Mouse (Mus musculus) midbrain, postnatal 0 days (tissue): ENCODE results near the gene Tspan12. TPM values are rescaled to one million over a fixed set of nuclear protein-coding genes. Genes with fewer than 3 reads are reported as not detected.
"Not testable (repeated sequence)": the region's sequence is repeated elsewhere in the genome, so short reads cannot be mapped to it uniquely, and the experiment has no call there.

ENCODE experiments used
- ATAC-seq: fragments of 200-750 bp; cut with Nextera tagmentation; 2 replicates; pipeline ENCODE4 v1.8.0; 2017; ENCODE audit warnings: moderate number of reproducible peaks, mild to moderate bottlenecking, moderate TSS enrichment, moderate library complexity; ENCODE audit not compliant: low FRiP score
- DNase-seq: peaks from one replicate; pipeline ENCODE4 v3.0.0-alpha.2; 2015; ENCODE audit warnings: low spot score
- H3K27ac ChIP-seq: fragments of 300-500 bp; sonication (generic); 2 replicates; pipeline ENCODE4 v1.5.1; 2014; ENCODE audit warnings: low read depth, mild to moderate bottlenecking, low read length, mixed read lengths
- H3K27me3 ChIP-seq: fragments of 300-500 bp; sonication (generic); 2 replicates; pipeline ENCODE4 v1.6.1; 2014; ENCODE audit warnings: low read length, control low read depth, mixed read lengths; ENCODE audit not compliant: insufficient read depth
- H3K36me3 ChIP-seq: fragments of 300-500 bp; sonication (generic); 2 replicates; pipeline ENCODE4 v1.6.1; 2014; ENCODE audit warnings: low read length, control low read depth, mixed read lengths; ENCODE audit not compliant: insufficient read depth
- H3K4me1 ChIP-seq: fragments of 300-500 bp; sonication (generic); 2 replicates; pipeline ENCODE4 v1.6.1; 2014; ENCODE audit warnings: mild to moderate bottlenecking, control low read depth, antibody characterized with exemption, low read length, mixed read lengths; ENCODE audit not compliant: insufficient read depth
- H3K4me2 ChIP-seq: fragments of 300-500 bp; sonication (generic); 2 replicates; pipeline ENCODE4 v1.6.1; 2014; ENCODE audit warnings: low read depth, mild to moderate bottlenecking, low read length, mixed read lengths; ENCODE audit not compliant: poor library complexity, severe bottlenecking
- H3K4me3 ChIP-seq: fragments of 300-500 bp; sonication (generic); 2 replicates; pipeline ENCODE4 v1.5.1; 2014; ENCODE audit warnings: low read depth, mild to moderate bottlenecking, low read length, moderate library complexity
- H3K9ac ChIP-seq: fragments of 300-500 bp; sonication (generic); replicated peaks from 2 replicates; pipeline ENCODE4 v1.6.1; 2014; ENCODE audit warnings: mild to moderate bottlenecking, low read length, moderate library complexity, mixed read lengths; ENCODE audit not compliant: poor library complexity, severe bottlenecking
- H3K9me3 ChIP-seq: fragments of 300-500 bp; sonication (generic); 2 replicates; pipeline ENCODE4 v1.6.1; 2016; ENCODE audit warnings: low read length, control low read depth
- CTCF ChIP-seq: IDR thresholded peaks from 2 replicates; pipeline ENCODE4 v1.5.1; 2016; ENCODE audit warnings: antibody characterized with exemption, mild to moderate bottlenecking
- WGBS: fragments of 180-500 bp; shearing (Covaris S2); extraction: QIAGEN DNeasy Blood & Tissue Kit; methylation state at CpG from one replicate; pipeline ENCODE4 v1.1.7; 2014; 5-methylcytosine and 5-hydroxymethylcytosine counted together
- polyA plus RNA-seq: library from polyadenylated mRNA; unstranded; fragments of >200 nt; fragmentation: Nextera tagmentation; extraction: Ambion mirVana; gene quantifications from 2 replicates; pipeline ENCODE4 v1.2.1, GENCODE M21; 2015
- total RNA-seq: library from RNA; depleted of rRNA; stranded (reverse); fragments of >200 nt; gene quantifications from 2 replicates; pipeline ENCODE4 v1.2.3, GENCODE M21; 2014

Tspan12 gene
- total and polyA plus RNA-seq, 2 experiments from 2014 or later, result 22.5 to 50.0 TPM

GRCm38 (mm10) chr6:21795072-21795407 lies 57.3 kb downstream of the Tspan12 start:
- peak; percentile 84 for TF ChIP-seq CTCF
- 5% methylated on average over 7 of the region's 7 CpGs for WGBS
- ATAC-seq, result no peak

GRCm38 (mm10) chr6:21794337-21795071 lies 57.8 kb downstream of the Tspan12 start:
- ATAC-seq, result no peak
- no peaks in the 10 kb centered on the region for H3K9me3 ChIP-seq
- no peak for TF ChIP-seq CTCF
- H3K36me3 ChIP-seq, result no peaks in the 10 kb centered on the region
- no peak overlapping the region for H3K9ac ChIP-seq
- no peak overlapping the region for H3K4me3 ChIP-seq
- DNase-seq, result no peak
- H3K27ac ChIP-seq, result no peak overlapping the region
- 83% methylated on average over 11 of the region's 11 CpGs for WGBS
- no peaks in the 10 kb centered on the region for H3K27me3 ChIP-seq
- H3K4me2 ChIP-seq, result no peak overlapping the region
- no peaks in the 10 kb centered on the region for H3K4me1 ChIP-seq

More at GRCm38 (mm10) chr6:21795072-21795407, 57.3 kb downstream of the Tspan12 start:
- H3K4me1 ChIP-seq, result no peaks in the 10 kb centered on the region
- H3K4me3 ChIP-seq, result no peak overlapping the region
- H3K27ac ChIP-seq, result no peak overlapping the region
- DNase-seq, result peak; percentile 72
- H3K9me3 ChIP-seq, result no peaks in the 10 kb centered on the region
- no peaks in the 10 kb centered on the region for H3K27me3 ChIP-seq
- H3K9ac ChIP-seq, result no peak overlapping the region
- H3K4me2 ChIP-seq, result no peak overlapping the region
- no peaks in the 10 kb centered on the region for H3K36me3 ChIP-seq

- Histone ChIP-seq H3K27ac (no peak overlapping the region), H3K4me2 (no peak overlapping the region), H3K36me3 (no peaks in the 10 kb centered on the region), H3K9ac (no peak overlapping the region), H3K9me3 (no peaks in the 10 kb centered on the region), H3K27me3 (no peaks in the 10 kb centered on the region), H3K4me3 (no peak overlapping the region), H3K4me1 (no peaks in the 10 kb centered on the region)
- 82% methylated on average over 7 of the region's 7 CpGs for WGBS
- DNase-seq, result no peak
- TF ChIP-seq CTCF, result no peak
- ATAC-seq, result no peak
Measured at GRCm38 (mm10) chr6:21791307-21791706, 61.0 kb downstream of the Tspan12 start.

GRCm38 (mm10) chr6:21790550-21791086 lies 61.7 kb downstream of the Tspan12 start:
- DNase-seq (no peak), ATAC-seq (no peak)
- H3K9ac ChIP-seq, result no peak overlapping the region
- no peaks in the 10 kb centered on the region for H3K36me3 ChIP-seq
- no peaks in the 10 kb centered on the region for H3K4me1 ChIP-seq
- WGBS, result 81% methylated on average over 4 of the region's 4 CpGs
- H3K9me3 ChIP-seq, result no peaks in the 10 kb centered on the region
- no peak overlapping the region for H3K4me3 ChIP-seq
- TF ChIP-seq CTCF, result no peak
- H3K27me3 ChIP-seq, result no peaks in the 10 kb centered on the region
- H3K27ac ChIP-seq, result no peak overlapping the region
- no peak overlapping the region for H3K4me2 ChIP-seq

- no peaks in the 10 kb centered on the region for H3K9me3 ChIP-seq
- no peak overlapping the region for H3K4me2 ChIP-seq
- no peak for ATAC-seq
- no peak for DNase-seq
- WGBS, result 87% methylated on average over 2 of the region's 2 CpGs
- TF ChIP-seq CTCF, result no peak
- no peak overlapping the region for H3K27ac ChIP-seq
- H3K9ac ChIP-seq, result no peak overlapping the region
- no peak overlapping the region for H3K4me3 ChIP-seq
- no peaks in the 10 kb centered on the region for H3K27me3 ChIP-seq
- no peaks in the 10 kb centered on the region for H3K36me3 ChIP-seq
- no peaks in the 10 kb centered on the region for H3K4me1 ChIP-seq
Measured at GRCm38 (mm10) chr6:21790036-21790435, 62.3 kb downstream of the Tspan12 start.

GRCm38 (mm10) chr6:21789582-21789981 lies 62.7 kb downstream of the Tspan12 start:
- H3K4me2 ChIP-seq, H3K9me3 ChIP-seq, H3K4me3 ChIP-seq, H3K36me3 ChIP-seq, H3K4me1 ChIP-seq, H3K27me3 ChIP-seq, H3K27ac ChIP-seq, DNase-seq, ATAC-seq, H3K9ac ChIP-seq: not testable (repeated sequence)
- WGBS, result 85% methylated on average over 1 of the region's 1 CpGs
